9 mouse cellular contexts compared by ENCODE assay signal in the genomic region with DNA sequence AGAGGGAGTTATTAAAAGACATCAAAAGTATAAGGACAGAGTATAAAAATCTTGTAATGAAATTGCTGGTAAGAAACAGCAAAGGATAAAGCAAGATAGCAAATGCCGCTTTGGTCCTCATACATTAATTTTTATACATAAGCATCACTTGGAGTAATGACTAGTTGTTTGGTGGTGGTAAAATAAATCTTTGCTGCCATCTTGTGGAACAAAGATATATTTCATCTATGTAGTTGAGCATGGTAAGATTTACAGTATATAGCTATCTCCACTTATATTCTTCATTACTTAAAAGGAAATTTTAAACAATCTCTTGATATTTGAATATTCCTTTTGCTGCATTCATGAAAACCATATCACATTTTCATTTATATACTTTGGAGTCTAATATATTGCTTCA. TPM values are rescaled to one million over a fixed set of nuclear protein-coding genes. Genes with fewer than 3 reads are reported as not detected.
DNase-seq lines count a peak whose midpoint lies in the region; ATAC-seq and TF ChIP-seq lines count a peak whose summit lies in the region.
"Had no signal": no experiment of that assay in that cellular context is flagged by ENCODE, and none has a peak within 500 bp of the region (broad histone marks: within the 10 kb centered on the region; RNA-seq: fewer than 3 reads in every experiment).

No protein-coding gene starts in this region.

- H3K4me1 ChIP-seq in stomach, postnatal 0 days (replicated peaks; ENCODE audit: control insufficient read depth, insufficient read depth): no peaks in the 10 kb centered on the region
- H3K4me1 ChIP-seq: limb, embryonic 15.5 days had no signal

- H3K27me3 ChIP-seq in stomach, postnatal 0 days (ENCODE audit: control insufficient read depth, insufficient read depth, low read length): no peaks in the 10 kb centered on the region
- H3K27me3 ChIP-seq: limb, embryonic 15.5 days had no signal

- H3K4me2 ChIP-seq in stomach, postnatal 0 days (replicated peaks; ENCODE audit: low read depth): no peak overlapping the region
- H3K4me2 ChIP-seq: limb, embryonic 15.5 days had no signal

- DNase-seq in embryo, embryonic 10 days (ENCODE audit: low spot score): peak; percentile 16
- DNase-seq in embryo, embryonic 9.5 days (ENCODE audit: extremely low spot score): no peak
- DNase-seq in thymus, postnatal 0 days (ENCODE audit: low spot score): peak; percentile 33
- no peak for DNase-seq in thymus, postnatal 36 days
- peak; percentile 42 for DNase-seq in hindlimb bud, embryonic 11.5 days (ENCODE audit: extremely low spot score, low read depth, low spot score)
- DNase-seq in stomach, postnatal 0 days (ENCODE audit: low spot score): no peak
- no peak for DNase-seq in lung, postnatal 10 days
- DNase-seq in frontal cortex, postnatal 14 days (ENCODE audit: low spot score in 2 of 2): no peak

- TF ChIP-seq CTCF in stomach, postnatal 0 days (IDR thresholded peaks at IDR 0.05; ENCODE audit: low read depth): peak; percentile 67

- no peak overlapping the region for H3K9ac ChIP-seq in stomach, postnatal 0 days (ENCODE audit: low read length)
- H3K9ac ChIP-seq: limb, embryonic 15.5 days had no signal

- H3K27ac ChIP-seq in stomach, postnatal 0 days (replicated peaks): no peak overlapping the region
- H3K27ac ChIP-seq: limb, embryonic 15.5 days had no signal

- H3K9me3 ChIP-seq in stomach, postnatal 0 days (ENCODE audit: control insufficient read depth, low read length): no peaks in the 10 kb centered on the region
- H3K9me3 ChIP-seq: limb, embryonic 15.5 days had no signal

- no peak for TF ChIP-seq EP300 in stomach, postnatal 0 days (optimal IDR thresholded peaks at IDR 0.05)

- 24% methylated on average over 1 of the region's 1 CpGs for WGBS in stomach, postnatal 0 days

- no peak for ATAC-seq in stomach, postnatal 0 days (ENCODE audit: low FRiP score, low TSS enrichment)

- H3K36me3 ChIP-seq in stomach, postnatal 0 days (ENCODE audit: control insufficient read depth, insufficient read depth, low read length): no peaks in the 10 kb centered on the region
- H3K36me3 ChIP-seq: limb, embryonic 15.5 days had no signal

- H3K4me3 ChIP-seq in stomach, postnatal 0 days (ENCODE audit: low read depth, low read length): no peak overlapping the region
- H3K4me3 ChIP-seq: limb, embryonic 15.5 days had no signal

RNA-seq across cellular contexts. Expression of a gene that starts 14.4 kb away (rescaled TPM):
- polyA plus RNA-seq in thymus, postnatal 0 days (2015; fragmentation: Nextera tagmentation; extraction: Ambion mirVana): 119 and 134 TPM in 2 replicates
- 32.7 and 39.4 TPM in 2 replicates for polyA plus RNA-seq in stomach, postnatal 0 days (2015; fragmentation: Nextera tagmentation; extraction: Ambion mirVana)

Comparison
In these comparisons a context has a peak if more than half of its experiments do, and no peak if none do; other contexts are left out.
1. DNase-seq: peak in embryo, embryonic 10 days (single experiment), thymus, postnatal 0 days (single experiment) and hindlimb bud, embryonic 11.5 days (single experiment); none in embryo, embryonic 9.5 days (single experiment), thymus, postnatal 36 days (0 of 2), stomach, postnatal 0 days (single experiment), lung, postnatal 10 days (single experiment) and frontal cortex, postnatal 14 days (0 of 2).